Mouse (Mus musculus): ENCODE data around the gene Uqcc2.

DNA sequence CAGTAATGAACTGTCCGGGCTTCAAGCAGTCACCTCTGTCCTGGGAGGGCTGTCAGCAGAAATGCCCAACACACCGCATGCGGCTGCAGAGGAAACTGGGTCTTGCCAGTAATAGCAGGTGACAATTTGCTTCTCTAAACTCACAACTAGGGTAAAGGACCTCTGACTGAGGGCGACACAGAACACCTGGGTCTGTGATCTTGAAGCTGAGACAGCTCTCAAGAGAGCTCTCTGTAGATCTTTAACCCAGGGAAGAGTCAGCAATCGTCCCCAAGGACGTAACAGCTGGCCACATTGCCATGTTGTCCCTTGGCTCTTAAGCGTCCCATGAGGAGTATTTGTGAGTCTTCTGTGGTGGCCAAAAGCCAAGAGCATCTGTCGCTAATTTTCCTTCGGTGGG is 38.7 kb upstream of the Uqcc2 start:
- TF ChIP-seq CTCF (IDR thresholded peaks at IDR 0.05) = no peak
- no peak for TF ChIP-seq EP300 (IDR thresholded peaks at IDR 0.05; ENCODE audit: insufficient read depth, low read depth, low read length)

Measured in heart, adult 2 months (tissue).